Mouse (Mus musculus) stomach, postnatal 0 days (tissue): Measurements from ENCODE around the gene Sgcb.

ENCODE experiments used
- CTCF ChIP-seq: IDR thresholded peaks from 2 replicates; pipeline ENCODE4 v1.5.1; 2016; ENCODE audit warnings: antibody characterized with exemption, low read depth, mild to moderate bottlenecking, moderate library complexity
- EP300 ChIP-seq: optimal IDR thresholded peaks from 2 replicates; pipeline ENCODE3; 2016; ENCODE audit warnings: antibody characterized with exemption

GRCm38 (mm10) chr5:73585212-73586115 lies 62.1 kb downstream of the Sgcb start:
- TF ChIP-seq CTCF, result no peak
- TF ChIP-seq EP300, result no peak
